In genomic region chr9:82527867-82528385, GRCm38 (mm10) we compare ENCODE assay signal across 18 mouse cellular contexts.
A peak's percentile ranks its signal among the peaks of the same experiment; 100 is the strongest.
DNase-seq lines count a peak whose midpoint lies in the region; ATAC-seq and TF ChIP-seq lines count a peak whose summit lies in the region.
"Had no signal": no experiment of that assay in that cellular context is flagged by ENCODE, and none has a peak within 500 bp of the region (broad histone marks: within the 10 kb centered on the region; RNA-seq: fewer than 3 reads in every experiment).

No protein-coding gene starts in this region.

- WGBS in forebrain, postnatal 0 days: 67% methylated on average over 8 of the region's 8 CpGs
- 85% methylated on average over 8 of the region's 8 CpGs for WGBS in forebrain, embryonic 14.5 days
- 55% methylated on average over 8 of the region's 8 CpGs for WGBS in hindbrain, postnatal 0 days
- 80% methylated on average over 8 of the region's 8 CpGs for WGBS in hindbrain, embryonic 12.5 days

- in situ Hi-C loops in Patski (cut with MboI; ENCODE audit: low pct_unique_long_range_greater_than_20kb): no loop called here

- POLR2A ChIA-PET in Patski (lab: Charles Lee): no interaction called here

- no peaks in the 10 kb centered on the region for H3K27me3 ChIP-seq in forebrain, postnatal 0 days (ENCODE audit: insufficient read depth, low read length)
- no peaks in the 10 kb centered on the region for H3K27me3 ChIP-seq in forebrain, embryonic 14.5 days (replicated peaks; ENCODE audit: control insufficient read depth, insufficient read depth, low read length)
- no peaks in the 10 kb centered on the region for H3K27me3 ChIP-seq in hindbrain, postnatal 0 days (ENCODE audit: insufficient read depth, low read length)
- no peaks in the 10 kb centered on the region for H3K27me3 ChIP-seq in hindbrain, embryonic 12.5 days
- H3K27me3 ChIP-seq in Patski: no peaks in the 10 kb centered on the region
- H3K27me3 ChIP-seq: CH12.LX; embryonic facial prominence, embryonic 13.5 days; forebrain, embryonic 15.5 days; heart, embryonic 12.5 days; intestine, embryonic 15.5 days had no signal

- no peak overlapping the region for H3K4me3 ChIP-seq in forebrain, postnatal 0 days (ENCODE audit: low read depth, low read length)
- no peak overlapping the region for H3K4me3 ChIP-seq in forebrain, embryonic 14.5 days (ENCODE audit: low read depth, low read length)
- no peak overlapping the region for H3K4me3 ChIP-seq in hindbrain, postnatal 0 days (ENCODE audit: low read length)
- H3K4me3 ChIP-seq in hindbrain, embryonic 12.5 days: no peak overlapping the region
- H3K4me3 ChIP-seq: embryonic facial prominence, embryonic 13.5 days; forebrain, embryonic 15.5 days; heart, embryonic 12.5 days; intestine, embryonic 15.5 days had no signal

- no peak overlapping the region for H3K27ac ChIP-seq in forebrain, postnatal 0 days (ENCODE audit: low read depth, low read length)
- H3K27ac ChIP-seq in forebrain, embryonic 14.5 days (ENCODE audit: low read depth, low read length): no peak overlapping the region
- no peak overlapping the region for H3K27ac ChIP-seq in hindbrain, postnatal 0 days
- no peak overlapping the region for H3K27ac ChIP-seq in hindbrain, embryonic 12.5 days
- H3K27ac ChIP-seq: embryonic facial prominence, embryonic 13.5 days; forebrain, embryonic 15.5 days; intestine, embryonic 15.5 days had no signal

- ATAC-seq in forebrain, postnatal 0 days: peak; percentile 32; the same call in 1 of the 2 replicates
- no peak for ATAC-seq in forebrain, embryonic 14.5 days
- ATAC-seq in hindbrain, postnatal 0 days: no peak
- ATAC-seq in hindbrain, embryonic 12.5 days (ENCODE audit: low FRiP score): no peak
- ATAC-seq in Patski: peak; percentile 44
- ATAC-seq: forebrain, embryonic 15.5 days; intestine, embryonic 15.5 days had no signal

- CTCF ChIA-PET in Patski (lab: Charles Lee): no interaction called here

- no peaks in the 10 kb centered on the region for H3K9me3 ChIP-seq in forebrain, postnatal 0 days (ENCODE audit: low read length)
- H3K9me3 ChIP-seq in forebrain, embryonic 14.5 days (replicated peaks; ENCODE audit: control insufficient read depth, low read length): no peaks in the 10 kb centered on the region
- H3K9me3 ChIP-seq in hindbrain, postnatal 0 days (ENCODE audit: low read length): no peaks in the 10 kb centered on the region
- H3K9me3 ChIP-seq in hindbrain, embryonic 12.5 days (replicated peaks): no peaks in the 10 kb centered on the region
- H3K9me3 ChIP-seq: embryonic facial prominence, embryonic 13.5 days; forebrain, embryonic 15.5 days; heart, embryonic 12.5 days; intestine, embryonic 15.5 days had no signal

- H3K4me1 ChIP-seq in forebrain, postnatal 0 days (ENCODE audit: insufficient read depth): no peaks in the 10 kb centered on the region
- no peaks in the 10 kb centered on the region for H3K4me1 ChIP-seq in forebrain, embryonic 14.5 days (ENCODE audit: control insufficient read depth, insufficient read depth, low read length)
- no peaks in the 10 kb centered on the region for H3K4me1 ChIP-seq in hindbrain, postnatal 0 days (ENCODE audit: insufficient read depth, low read length)
- H3K4me1 ChIP-seq in hindbrain, embryonic 12.5 days: no peaks in the 10 kb centered on the region
- H3K4me1 ChIP-seq: embryonic facial prominence, embryonic 13.5 days; forebrain, embryonic 15.5 days; heart, embryonic 12.5 days; intestine, embryonic 15.5 days had no signal

- TF ChIP-seq CTCF in forebrain, postnatal 0 days (IDR thresholded peaks at IDR 0.05; ENCODE audit: low read depth): no peak
- TF ChIP-seq CTCF in hindbrain, postnatal 0 days (IDR thresholded peaks at IDR 0.05; ENCODE audit: low read depth): no peak
- no peak for TF ChIP-seq CTCF in Patski (IDR thresholded peaks at IDR 0.05)

- H3K36me3 ChIP-seq in forebrain, postnatal 0 days (ENCODE audit: insufficient read depth): no peaks in the 10 kb centered on the region
- H3K36me3 ChIP-seq in forebrain, embryonic 14.5 days (ENCODE audit: control insufficient read depth, insufficient read depth, low read length): no peaks in the 10 kb centered on the region
- H3K36me3 ChIP-seq in hindbrain, postnatal 0 days (ENCODE audit: insufficient read depth, low read length): no peaks in the 10 kb centered on the region
- H3K36me3 ChIP-seq in hindbrain, embryonic 12.5 days: no peaks in the 10 kb centered on the region
- H3K36me3 ChIP-seq: embryonic facial prominence, embryonic 13.5 days; forebrain, embryonic 15.5 days; heart, embryonic 12.5 days; intestine, embryonic 15.5 days had no signal

- no peak overlapping the region for H3K4me2 ChIP-seq in forebrain, postnatal 0 days (ENCODE audit: low read depth)
- no peak overlapping the region for H3K4me2 ChIP-seq in forebrain, embryonic 14.5 days (ENCODE audit: low read length)
- no peak overlapping the region for H3K4me2 ChIP-seq in hindbrain, postnatal 0 days (ENCODE audit: low read depth, low read length)
- no peak overlapping the region for H3K4me2 ChIP-seq in hindbrain, embryonic 12.5 days (replicated peaks)
- H3K4me2 ChIP-seq: embryonic facial prominence, embryonic 13.5 days; forebrain, embryonic 15.5 days; heart, embryonic 12.5 days; intestine, embryonic 15.5 days had no signal

- H3K9ac ChIP-seq in forebrain, postnatal 0 days: no peak overlapping the region
- no peak overlapping the region for H3K9ac ChIP-seq in forebrain, embryonic 14.5 days (ENCODE audit: low read length)
- no peak overlapping the region for H3K9ac ChIP-seq in hindbrain, postnatal 0 days (replicated peaks; ENCODE audit: low read length)
- H3K9ac ChIP-seq in hindbrain, embryonic 12.5 days: no peak overlapping the region
- H3K9ac ChIP-seq: embryonic facial prominence, embryonic 13.5 days; forebrain, embryonic 15.5 days; heart, embryonic 12.5 days; intestine, embryonic 15.5 days had no signal

- peak; percentile 56 to 82 for DNase-seq in cerebellum, postnatal 14 days
- DNase-seq in cerebellum, adult 11 months: no peak
- no peak for DNase-seq in forebrain, postnatal 0 days
- no peak for DNase-seq in forebrain, embryonic 14.5 days (ENCODE audit: low spot score)
- DNase-seq in hindbrain, postnatal 0 days (ENCODE audit: low spot score): peak; percentile 22
- no peak for DNase-seq in Patski (ENCODE audit: low read depth, low spot score)
- no peak for DNase-seq in right cerebral cortex, adult 2 months (ENCODE audit: low spot score in 2 of 2)
- DNase-seq: adrenal gland, postnatal 10 days; cerebellum, adult 9-11 months; gastrocnemius, postnatal 25 days; kidney, adult 18-20 months; kidney, postnatal 10 days had no signal

Comparison
In these comparisons a context has a peak if more than half of its experiments do, and no peak if none do; other contexts are left out.
1. DNase-seq: peak in cerebellum, postnatal 14 days (2 of 2) and hindbrain, postnatal 0 days (single experiment); none in cerebellum, adult 11 months (single experiment), forebrain, postnatal 0 days (single experiment), forebrain, embryonic 14.5 days (single experiment), Patski (single experiment) and right cerebral cortex, adult 2 months (0 of 2).
2. ATAC-seq: peak in forebrain, postnatal 0 days (single experiment) and Patski (single experiment); none in forebrain, embryonic 14.5 days (single experiment), hindbrain, postnatal 0 days (single experiment) and hindbrain, embryonic 12.5 days (single experiment).